8 mouse cellular contexts compared by ENCODE assay signal in genomic region chr11:119090961-119091597, GRCm38 (mm10). TPM values are rescaled to one million over a fixed set of nuclear protein-coding genes. Genes with fewer than 3 reads are reported as not detected.
DNase-seq lines count a peak whose midpoint lies in the region; ATAC-seq and TF ChIP-seq lines count a peak whose summit lies in the region.

No protein-coding gene starts in this region.

- peak overlapping the region; percentile 97 for H3K4me2 ChIP-seq in lung, embryonic 15.5 days

- no peak for TF ChIP-seq POLR2A in kidney, adult 2 months (IDR thresholded peaks at IDR 0.05; ENCODE audit: low read depth, low read length)

- H3K27ac ChIP-seq in kidney, adult 2 months (ENCODE audit: insufficient read depth, low read depth, low read length), result peak overlapping the region; percentile 14; the same call in 1 of the 2 replicates
- H3K27ac ChIP-seq in lung, embryonic 15.5 days, result peak overlapping the region; percentile 85

- H3K4me1 ChIP-seq in kidney, adult 2 months (ENCODE audit: control insufficient read depth, insufficient read depth, low read length), result peaks cover 9% of the 10 kb centered on the region
- peaks cover 54% of the 10 kb centered on the region for H3K4me1 ChIP-seq in lung, embryonic 15.5 days

- DNase-seq in B cell, adult 2 months, result peak; percentile 54 to 61
- DNase-seq in Patski (ENCODE audit: low read depth, low spot score), result no peak
- DNase-seq in embryo, embryonic 11 days, result peak; percentile 84
- DNase-seq in heart, adult 8-10 months (ENCODE audit: low spot score), result peak; percentile 52
- peak; percentile 89 for DNase-seq in kidney, adult 2 months
- DNase-seq in retina, postnatal 7 days (ENCODE audit: low read depth, low spot score), result peak; percentile 61
- no peak for DNase-seq in T-cell, adult 2 months (ENCODE audit: low spot score)

- H3K27me3 ChIP-seq in Patski, result no peaks in the 10 kb centered on the region
- no peaks in the 10 kb centered on the region; the same call in 1 of the 2 replicates for H3K27me3 ChIP-seq in kidney, adult 2 months (replicated peaks; ENCODE audit: control insufficient read depth, insufficient read depth, low read length)
- H3K27me3 ChIP-seq in lung, embryonic 15.5 days, result peaks cover 37% of the 10 kb centered on the region

- no peak for TF ChIP-seq CTCF in Patski (IDR thresholded peaks at IDR 0.05)
- TF ChIP-seq CTCF in kidney, adult 2 months (conservative IDR thresholded peaks at IDR 0.05; ENCODE audit: insufficient read depth, insufficient read length, low read depth, low read length), result no peak

- in situ Hi-C loops in Patski (cut with MboI; ENCODE audit: low pct_unique_long_range_greater_than_20kb), result loop anchor here (5.0 kb wide), 1 partner anchor 96 kb away; no protein-coding TSS in a partner anchor

- H3K4me3 ChIP-seq in kidney, adult 2 months (ENCODE audit: insufficient read depth, low read depth, low read length), result peak overlapping the region; percentile 63
- H3K4me3 ChIP-seq in lung, embryonic 15.5 days, result peak overlapping the region; percentile 56

- ATAC-seq in Patski, result peak; percentile 38
- ATAC-seq in lung, embryonic 15.5 days (ENCODE audit: borderline replicate concordance, extremely low read depth, low FRiP score, low TSS enrichment), result peak; percentile 73

- CTCF ChIA-PET in Patski (lab: Charles Lee), result interaction anchor here (0.8 to 2.1 kb wide), 5 partner anchors 13 to 101 kb away, joined by 3 to 7 read pairs (median 3); no protein-coding TSS in a partner anchor

- POLR2A ChIA-PET in Patski (lab: Charles Lee), result interaction anchor here (0.6 to 1.2 kb wide), 2 partner anchors 36 to 76 kb away, joined by 3 read pairs; no protein-coding TSS in a partner anchor

- H3K9me3 ChIP-seq in lung, embryonic 15.5 days, result no peaks in the 10 kb centered on the region

- no peaks in the 10 kb centered on the region for H3K36me3 ChIP-seq in kidney, adult 2 months (ENCODE audit: control insufficient read depth, insufficient read depth, low read length)
- no peaks in the 10 kb centered on the region for H3K36me3 ChIP-seq in lung, embryonic 15.5 days

- 3% methylated on average over 41 of the region's 42 CpGs for WGBS in kidney, adult 2 months
- WGBS in lung, embryonic 15.5 days, result 1% methylated on average over 36 of the region's 42 CpGs

- peak overlapping the region; percentile 54 for H3K9ac ChIP-seq in lung, embryonic 15.5 days

RNA-seq across cellular contexts. Expression of gene Cbx4, which starts 5.1 kb away (rescaled TPM):
- polyA plus RNA-seq in Patski (2021), result 22.0 TPM
- 10 to 100 TPM in 1 of 4 experiments, 1 to 10 TPM in 3; 5.2 to 12.8 (median 8.4) TPM for total RNA-seq in heart, adult 8-10 months (2022)
- polyA plus RNA-seq in kidney, adult 2 months (2012; rRNA removed), result 9.3 and 10.6 TPM in 2 replicates
- 13.3 and 14.1 TPM in 2 replicates for polyA plus RNA-seq in lung, embryonic 15.5 days (2015; fragmentation: Nextera tagmentation; extraction: Ambion mirVana)

RNA-seq across cellular contexts. Expression of gene Cbx8, which starts 50.3 kb away (rescaled TPM):
- 14.6 TPM for polyA plus RNA-seq in Patski (2021)
- total RNA-seq in heart, adult 8-10 months (2022), result 1 to 10 TPM; 3.6 to 4.9 (median 4.6) TPM
- 2.1 and 2.7 TPM in 2 replicates for polyA plus RNA-seq in kidney, adult 2 months (2012; rRNA removed)
- 9.4 and 11.3 TPM in 2 replicates for polyA plus RNA-seq in lung, embryonic 15.5 days (2015; fragmentation: Nextera tagmentation; extraction: Ambion mirVana)

Comparison
In these comparisons a context has a peak if more than half of its experiments do, and no peak if none do; other contexts are left out.
1. DNase-seq: peak in B cell, adult 2 months (2 of 2), embryo, embryonic 11 days (single experiment), heart, adult 8-10 months (single experiment), kidney, adult 2 months (single experiment) and retina, postnatal 7 days (single experiment); none in Patski (single experiment) and T-cell, adult 2 months (single experiment).